Mouse (Mus musculus) hindbrain, postnatal 0 days (tissue): Measurements from ENCODE around the gene Fcf1. TPM values are rescaled to one million over a fixed set of nuclear protein-coding genes. Genes with fewer than 3 reads are reported as not detected.

Experiments used
- ATAC-seq: fragments of 200-750 bp; cut with Nextera tagmentation; 2 replicates; pipeline ENCODE4 v1.8.0; 2017; ENCODE audit warnings: mild to moderate bottlenecking, moderate TSS enrichment, moderate library complexity
- DNase-seq: peaks from one replicate; pipeline ENCODE4 v3.0.0-alpha.2; 2015; ENCODE audit warnings: low spot score
- H3K27ac ChIP-seq: fragments of 300-500 bp; sonication (generic); 2 replicates; pipeline ENCODE4 v1.5.1; 2014; ENCODE audit warnings: mild to moderate bottlenecking
- H3K27me3 ChIP-seq: fragments of 300-500 bp; sonication (generic); 2 replicates; pipeline ENCODE4 v1.6.1; 2014; ENCODE audit warnings: low read length, mixed read lengths; ENCODE audit not compliant: insufficient read depth
- H3K36me3 ChIP-seq: fragments of 300-500 bp; sonication (generic); 2 replicates; pipeline ENCODE4 v1.6.1; 2014; ENCODE audit warnings: low read length, mixed read lengths; ENCODE audit not compliant: insufficient read depth
- H3K4me1 ChIP-seq: fragments of 300-500 bp; sonication (generic); 2 replicates; pipeline ENCODE4 v1.6.1; 2014; ENCODE audit warnings: antibody characterized with exemption, low read length, mixed read lengths; ENCODE audit not compliant: insufficient read depth
- H3K4me2 ChIP-seq: fragments of 300-500 bp; sonication (generic); 2 replicates; pipeline ENCODE4 v1.6.1; 2014; ENCODE audit warnings: low read depth, mild to moderate bottlenecking, low read length, moderate library complexity, mixed read lengths
- H3K4me3 ChIP-seq: fragments of 300-500 bp; sonication (generic); 2 replicates; pipeline ENCODE4 v1.5.1; 2014; ENCODE audit warnings: low read length
- H3K9ac ChIP-seq: fragments of 300-500 bp; sonication (generic); replicated peaks from 2 replicates; pipeline ENCODE4 v1.6.1; 2014; ENCODE audit warnings: mild to moderate bottlenecking, low read length, moderate library complexity, mixed read lengths
- H3K9me3 ChIP-seq: fragments of 300-500 bp; sonication (generic); 2 replicates; pipeline ENCODE4 v1.6.1; 2016; ENCODE audit warnings: low read length, mixed read lengths
- CTCF ChIP-seq: IDR thresholded peaks from 2 replicates; pipeline ENCODE4 v1.5.1; 2016; ENCODE audit warnings: antibody characterized with exemption, control low read depth, low read depth
- WGBS: fragments of 180-500 bp; shearing (Covaris S2); extraction: QIAGEN DNeasy Blood & Tissue Kit; methylation state at CpG from one replicate; pipeline ENCODE4 v1.1.7; 2014; 5-methylcytosine and 5-hydroxymethylcytosine counted together
- polyA plus RNA-seq: library from polyadenylated mRNA; unstranded; fragments of >200 nt; fragmentation: Nextera tagmentation; extraction: Ambion mirVana; gene quantifications from 2 replicates; pipeline ENCODE4 v1.2.1, GENCODE M21; 2015
- total RNA-seq: library from RNA; depleted of rRNA; stranded (reverse); fragments of >200 nt; gene quantifications from 2 replicates; pipeline ENCODE4 v1.2.3, GENCODE M21; 2014

Fcf1 gene
- total and polyA plus RNA-seq, 2 experiments from 2014 or later = 31.3 to 69.7 TPM

- no peaks in the 10 kb centered on the region for H3K27me3 ChIP-seq
- no peaks in the 10 kb centered on the region for H3K9me3 ChIP-seq
- H3K36me3 ChIP-seq = peaks cover 15% of the 10 kb centered on the region; the same call in 1 of the 2 replicates
- H3K4me2 ChIP-seq = no peak overlapping the region
- DNase-seq (no peak), ATAC-seq (no peak)
- H3K27ac ChIP-seq = no peak overlapping the region
- H3K9ac ChIP-seq = no peak overlapping the region
- no peaks in the 10 kb centered on the region for H3K4me1 ChIP-seq
- WGBS = 96% methylated on average over 7 of the region's 7 CpGs
- no peak for TF ChIP-seq CTCF
- no peak overlapping the region for H3K4me3 ChIP-seq
Measured at GRCm38 (mm10) chr12:84940343-84940742, 30.4 kb upstream of the Fcf1 start.

- no peak for DNase-seq
- H3K27me3 ChIP-seq = no peaks in the 10 kb centered on the region
- no peak overlapping the region for H3K9ac ChIP-seq
- H3K9me3 ChIP-seq = no peaks in the 10 kb centered on the region
- no peaks in the 10 kb centered on the region for H3K4me1 ChIP-seq
- H3K4me3 ChIP-seq = no peak overlapping the region
- no peak for TF ChIP-seq CTCF
- 97% methylated on average over 13 of the region's 13 CpGs for WGBS
- H3K4me2 ChIP-seq = no peak overlapping the region
- no peak for ATAC-seq
- H3K36me3 ChIP-seq = peaks cover 23% of the 10 kb centered on the region; the same call in 1 of the 2 replicates
- no peak overlapping the region for H3K27ac ChIP-seq
Measured at GRCm38 (mm10) chr12:84941717-84942116, 29.0 kb upstream of the Fcf1 start.

GRCm38 (mm10) chr12:84943006-84943952 is 27.4 kb upstream of the Fcf1 start:
- Histone ChIP-seq H3K4me3 (no peak overlapping the region), H3K9ac (no peak overlapping the region), H3K9me3 (no peaks in the 10 kb centered on the region), H3K27me3 (no peaks in the 10 kb centered on the region), H3K4me1 (no peaks in the 10 kb centered on the region), H3K4me2 (no peak overlapping the region), H3K36me3 (peaks cover 27% of the 10 kb centered on the region; the same call in 1 of the 2 replicates), H3K27ac (no peak overlapping the region)
- ATAC-seq (no peak), DNase-seq (no peak)
- WGBS = 90% methylated on average over 21 of the region's 21 CpGs
- TF ChIP-seq CTCF = no peak

- H3K4me1 ChIP-seq = no peaks in the 10 kb centered on the region
- no peak for ATAC-seq
- peaks cover 27% of the 10 kb centered on the region for H3K36me3 ChIP-seq
Measured at GRCm38 (mm10) chr12:84944150-84944812, 26.4 kb upstream of the Fcf1 start.

GRCm38 (mm10) chr12:84944813-84945553 is 25.7 kb upstream of the Fcf1 start:
- Histone ChIP-seq H3K27me3 (no peaks in the 10 kb centered on the region), H3K27ac (no peak overlapping the region), H3K4me1 (no peaks in the 10 kb centered on the region), H3K36me3 (peaks cover 27% of the 10 kb centered on the region), H3K4me2 (no peak overlapping the region), H3K9ac (no peak overlapping the region), H3K9me3 (no peaks in the 10 kb centered on the region), H3K4me3 (no peak overlapping the region)
- ATAC-seq (no peak), DNase-seq (no peak)
- TF ChIP-seq CTCF = no peak
- 88% methylated on average over 9 of the region's 9 CpGs for WGBS

More at GRCm38 (mm10) chr12:84944150-84944812, 26.4 kb upstream of the Fcf1 start:
- Histone ChIP-seq H3K9ac (no peak overlapping the region), H3K27ac (no peak overlapping the region), H3K4me3 (no peak overlapping the region), H3K27me3 (no peaks in the 10 kb centered on the region), H3K9me3 (no peaks in the 10 kb centered on the region), H3K4me2 (no peak overlapping the region)
- no peak for TF ChIP-seq CTCF
- 86% methylated on average over 4 of the region's 4 CpGs for WGBS
- DNase-seq = no peak

- Histone ChIP-seq H3K4me3 (no peak overlapping the region), H3K27me3 (no peaks in the 10 kb centered on the region), H3K9ac (no peak overlapping the region), H3K9me3 (no peaks in the 10 kb centered on the region), H3K4me2 (no peak overlapping the region), H3K36me3 (peaks cover 24% of the 10 kb centered on the region), H3K27ac (no peak overlapping the region), H3K4me1 (no peaks in the 10 kb centered on the region)
- ATAC-seq = no peak
- DNase-seq = no peak
- WGBS = 78% methylated on average over 2 of the region's 2 CpGs
- no peak for TF ChIP-seq CTCF
Measured at GRCm38 (mm10) chr12:84947894-84948583, 22.7 kb upstream of the Fcf1 start.
